Mouse (Mus musculus): Measurements from ENCODE around the gene Gspt2. TPM values are rescaled to one million over a fixed set of nuclear protein-coding genes. Genes with fewer than 3 reads are reported as not detected.
"Not testable (repeated sequence)": the region's sequence is repeated elsewhere in the genome, so short reads cannot be mapped to it uniquely, and the experiment has no call there.

Gspt2 gene
- polyA plus RNA-seq, 1 experiment from 2014 or later, result 5.4 TPM

DNA sequence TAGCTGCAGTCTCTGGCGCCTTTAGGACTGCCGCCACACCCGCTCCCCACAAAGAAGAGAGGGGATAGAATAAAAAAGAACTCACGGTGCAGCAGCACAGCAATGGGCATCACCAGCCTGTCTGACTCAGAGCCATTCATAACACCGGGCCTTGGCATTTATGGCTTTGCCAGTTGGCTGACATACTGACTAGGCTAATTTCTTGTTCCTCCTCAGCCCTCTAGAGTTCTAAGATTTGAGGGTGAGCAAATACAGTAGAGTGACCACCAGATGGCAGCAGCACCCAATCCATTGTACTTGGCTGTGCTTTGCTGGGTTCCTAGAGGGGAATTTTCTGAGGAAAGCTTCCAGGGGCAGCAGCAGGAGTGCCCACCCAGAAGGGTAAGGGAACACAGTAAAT, 53.7 kb downstream of the Gspt2 start:
- H3K9ac ChIP-seq (ENCODE audit: low read depth, low read length); H3K36me3 ChIP-seq (ENCODE audit: control insufficient read depth, insufficient read depth, low read length); H3K4me1 ChIP-seq (ENCODE audit: control insufficient read depth, insufficient read depth, low read length); ATAC-seq (replicated peaks; ENCODE audit: insufficient number of reproducible peaks, low FRiP score, low TSS enrichment); H3K4me3 ChIP-seq (ENCODE audit: low read depth, low read length); H3K4me2 ChIP-seq; H3K27ac ChIP-seq (ENCODE audit: low read depth, low read length); H3K9me3 ChIP-seq (replicated peaks; ENCODE audit: control insufficient read depth, low read length); H3K27me3 ChIP-seq (ENCODE audit: control insufficient read depth, insufficient read depth, low read length): not testable (repeated sequence)
- 95% methylated on average over 5 of the region's 5 CpGs for whole genome bisulfite sequencing (ENCODE audit: insufficient replicate concordance)

Other genes starting within 250 kb of the Gspt2 start
- gene Maged1, start 93.9 kb upstream of the Gspt2 start, polyA plus RNA-seq (2014; fragmentation: Nextera tagmentation; extraction: Ambion mirVana), result 516 and 576 TPM in 2 replicates
- 0.96 and 1.1 TPM in 2 replicates for gene Zxdb, start 88.5 kb downstream of the Gspt2 start, polyA plus RNA-seq (2014; fragmentation: Nextera tagmentation; extraction: Ambion mirVana)